Mouse (Mus musculus) spleen, postnatal 10 days (tissue): Measurements from ENCODE around the gene Acads.
"Not testable (repeated sequence)": the region's sequence is repeated elsewhere in the genome, so short reads cannot be mapped to it uniquely, and the experiment has no call there.

Experiments
- DNase-seq, 2 experiments: peaks; one replicate each; pipeline ENCODE4 v3.0.0; 2021 to 2022; ENCODE audit warnings: low spot score in 2 of 2

The Acads gene

DNA sequence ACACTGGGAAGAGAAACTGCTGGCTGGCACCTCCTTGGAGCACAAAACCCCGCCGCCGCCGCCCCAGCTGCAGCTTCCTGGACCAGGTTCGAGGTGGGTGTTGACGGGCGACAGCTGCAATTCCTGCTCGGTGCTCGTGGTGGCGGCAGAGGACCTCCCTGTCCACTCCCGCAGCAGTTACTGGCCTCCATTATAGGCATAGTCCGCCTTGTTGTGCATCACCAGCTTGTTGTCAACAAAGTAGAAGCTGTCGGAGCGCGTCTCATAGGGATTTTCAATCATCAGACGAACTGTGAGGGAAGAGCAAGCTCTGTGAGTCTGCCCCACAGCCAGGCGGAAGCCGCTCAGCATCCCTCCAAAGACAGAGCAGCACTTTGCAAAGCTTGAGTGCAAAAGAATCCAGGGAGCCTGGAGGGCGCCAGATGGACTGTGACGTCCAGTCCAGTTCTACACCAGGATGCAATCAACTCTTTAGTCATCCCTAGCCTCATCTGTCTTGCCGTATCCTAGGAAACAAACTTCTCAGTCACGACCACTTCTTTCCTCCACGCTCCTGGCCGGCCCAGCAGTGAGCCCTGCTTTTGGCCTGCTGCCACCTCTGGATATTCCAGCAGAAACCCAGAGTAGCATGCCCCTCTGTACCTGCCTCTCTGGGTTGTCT is 6.2 kb upstream of the Acads start:
- peak; percentile 74 to 88 for DNase-seq

DNA sequence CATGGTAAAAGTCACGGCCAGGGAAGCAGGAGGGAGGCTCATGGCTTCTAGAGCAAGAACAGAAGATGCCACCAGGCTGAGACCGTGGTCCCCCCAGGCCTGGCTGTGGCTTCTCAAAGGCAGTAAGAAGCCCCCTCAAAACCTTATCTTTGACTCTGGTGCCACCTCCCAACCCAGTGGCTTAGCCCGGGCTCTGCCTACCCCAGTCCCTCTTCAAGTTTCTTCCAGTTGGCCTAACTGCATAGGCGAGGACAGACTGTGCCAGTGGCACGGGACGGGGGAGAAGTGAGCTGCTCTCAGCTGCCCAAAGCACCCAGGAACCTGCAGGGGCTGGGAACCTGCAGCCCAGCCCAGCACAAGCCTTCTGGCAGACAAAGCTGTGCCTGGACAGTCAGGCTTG is 5.5 kb upstream of the Acads start:
- no peak for DNase-seq

DNA sequence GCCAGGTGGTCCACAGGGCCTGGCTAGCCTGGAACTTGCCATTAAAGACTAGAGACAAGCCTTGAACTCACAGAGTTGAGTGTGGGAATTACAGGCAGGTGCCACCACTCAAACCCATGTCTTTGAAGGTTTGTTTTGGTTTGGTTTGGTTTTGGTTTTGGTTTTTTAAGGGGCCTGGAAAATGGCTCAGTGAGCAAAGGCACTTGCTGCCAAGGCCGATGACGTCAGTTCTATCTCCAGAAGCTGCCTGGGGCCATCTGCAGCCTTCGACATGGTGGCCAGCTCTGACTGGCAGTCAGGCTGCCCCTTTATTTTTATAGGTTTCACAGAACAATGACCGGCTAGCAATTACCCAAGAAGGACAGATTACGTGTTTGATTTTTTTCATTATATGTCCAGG is 1.8 kb upstream of the Acads start:
- no peak for DNase-seq

DNA sequence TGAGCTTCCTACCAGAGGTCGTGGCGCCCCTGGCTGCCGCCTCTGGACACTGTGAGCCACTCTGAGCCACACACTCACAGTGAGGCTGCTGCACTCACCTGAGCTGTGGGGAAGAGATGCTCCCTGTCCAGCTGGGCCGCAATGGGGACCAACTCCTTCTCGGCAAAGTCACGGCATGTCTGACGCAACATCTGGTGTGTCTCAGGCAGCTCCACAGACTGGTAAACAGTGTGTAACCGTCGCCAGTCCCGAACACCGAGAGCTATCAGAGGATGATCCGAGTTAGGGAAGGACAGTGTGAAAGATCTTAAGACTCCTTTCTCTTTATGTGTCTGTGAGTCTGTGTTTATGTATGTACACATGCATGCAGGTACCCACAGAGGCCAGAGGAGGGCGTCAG is 1.7 kb downstream of the Acads start:
- no peak for DNase-seq

DNA sequence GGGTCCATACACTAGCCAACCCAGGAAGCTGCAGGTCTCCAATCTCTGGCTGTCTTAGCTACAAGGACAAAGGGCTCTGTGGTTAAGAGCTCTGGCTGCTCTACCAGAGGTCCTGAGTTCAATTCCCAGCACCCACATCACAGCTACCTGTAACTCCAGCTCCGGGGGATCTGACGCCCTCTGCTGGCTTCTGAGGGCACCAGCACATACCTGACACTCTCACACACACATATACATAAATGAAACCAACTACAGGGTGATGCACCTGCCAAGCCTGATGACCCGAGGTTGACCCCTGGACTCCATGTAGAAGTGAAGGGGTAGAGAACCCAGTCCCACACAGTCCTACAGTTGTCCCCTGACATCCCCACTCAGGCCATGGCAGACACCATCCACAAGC is 2.7 kb downstream of the Acads start:
- no peak for DNase-seq

DNA sequence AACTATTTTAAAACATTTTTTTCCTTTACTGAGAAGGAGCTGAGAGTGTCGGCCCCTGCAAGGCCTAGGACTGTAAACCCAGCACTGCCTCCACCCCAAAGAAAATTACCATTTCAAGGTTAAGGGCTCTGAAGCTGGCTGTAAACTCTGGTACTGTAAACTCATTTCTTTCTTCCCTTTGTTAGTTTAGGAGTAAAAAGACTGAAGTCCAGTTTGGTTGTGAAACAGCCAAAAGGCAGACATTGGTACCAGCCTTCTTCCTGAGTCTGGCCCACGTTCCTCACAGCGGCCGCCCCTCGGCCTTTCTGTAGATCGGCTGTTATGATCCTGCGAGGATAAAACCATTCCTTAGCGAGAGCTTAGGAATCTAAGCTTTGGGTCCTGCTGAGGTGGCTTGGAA is 4.6 kb downstream of the Acads start:
- no peak for DNase-seq

DNA sequence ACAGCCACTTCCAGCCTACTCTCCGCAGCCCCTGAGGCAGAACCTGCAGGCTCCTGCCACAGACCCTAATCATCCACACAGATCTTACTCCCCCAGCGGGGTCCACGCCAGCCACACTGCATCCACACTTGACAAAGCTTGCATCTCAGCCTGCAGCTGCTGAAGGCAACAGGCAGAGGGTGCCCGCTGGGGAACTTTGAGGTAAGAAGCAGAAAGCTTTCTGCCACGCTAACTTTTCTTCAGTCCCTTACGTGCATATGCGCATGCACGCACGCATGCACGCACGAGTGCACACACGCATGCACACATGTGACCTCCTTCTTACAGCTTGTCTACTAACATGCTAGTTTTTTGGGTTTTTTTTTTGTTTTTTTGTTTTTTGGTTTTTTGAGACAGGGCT is 5.9 kb downstream of the Acads start:
- DNase-seq, result no peak

DNA sequence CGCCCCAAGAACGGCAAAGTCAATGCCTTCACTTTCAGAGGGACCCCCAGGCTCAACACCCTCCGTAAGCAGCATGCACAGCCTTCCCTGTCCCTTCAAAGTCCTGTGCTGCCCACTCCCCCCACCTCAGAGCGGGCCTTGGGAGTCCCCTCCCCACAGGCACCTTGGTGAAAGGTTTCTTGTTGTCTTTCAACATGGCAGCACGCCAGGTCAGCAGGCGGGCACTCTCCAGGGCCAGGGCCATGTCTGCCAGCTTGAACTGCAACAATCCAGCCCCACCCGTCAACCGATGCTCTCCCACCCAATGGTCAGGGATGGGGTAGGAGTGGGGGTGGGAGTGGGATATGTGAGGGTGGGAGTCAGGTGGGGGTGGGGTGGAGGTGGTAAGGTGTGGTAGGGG is 8.0 kb downstream of the Acads start:
- DNase-seq, result no peak

DNA sequence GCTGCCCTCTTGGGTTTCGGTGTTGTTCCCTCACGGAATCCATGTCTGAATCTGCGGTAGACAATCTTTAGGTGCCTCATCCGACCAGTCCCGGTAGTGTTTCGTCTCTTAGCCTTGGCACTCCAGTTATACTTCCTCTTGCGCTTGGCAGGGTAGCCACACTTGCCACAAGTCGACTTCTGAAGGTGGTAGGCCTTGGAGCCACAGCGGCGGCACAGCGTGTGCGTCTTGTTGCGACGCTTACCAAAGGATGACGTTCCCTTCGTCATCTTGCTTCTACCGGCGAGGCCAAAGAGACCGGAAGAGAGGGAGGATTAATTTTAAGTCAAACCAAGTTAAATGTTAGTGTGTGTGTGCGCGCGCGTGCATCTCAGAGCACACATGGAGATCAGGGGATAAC is 15.9 kb downstream of the Acads start:
- DNase-seq, result not testable (repeated sequence)

DNA sequence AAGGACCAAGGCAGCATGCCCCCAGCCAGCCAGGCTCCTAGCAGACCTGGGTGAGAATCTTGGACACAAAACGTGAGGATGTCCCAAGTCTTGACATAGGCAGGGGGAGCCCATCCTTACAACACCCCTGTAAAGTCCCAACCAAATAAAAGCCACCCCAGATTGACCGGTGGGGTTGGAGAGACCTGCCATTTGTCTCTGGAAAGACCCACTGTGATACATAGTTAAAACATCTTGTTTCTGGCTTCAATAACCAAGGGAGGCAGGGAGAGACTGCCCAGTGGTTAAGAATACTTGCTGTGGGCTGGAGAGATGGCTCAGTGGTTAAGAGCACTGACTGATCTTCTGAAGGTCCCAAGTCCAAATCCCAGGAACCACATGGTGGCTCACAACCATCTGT is 16.9 kb downstream of the Acads start:
- no peak for DNase-seq

DNA sequence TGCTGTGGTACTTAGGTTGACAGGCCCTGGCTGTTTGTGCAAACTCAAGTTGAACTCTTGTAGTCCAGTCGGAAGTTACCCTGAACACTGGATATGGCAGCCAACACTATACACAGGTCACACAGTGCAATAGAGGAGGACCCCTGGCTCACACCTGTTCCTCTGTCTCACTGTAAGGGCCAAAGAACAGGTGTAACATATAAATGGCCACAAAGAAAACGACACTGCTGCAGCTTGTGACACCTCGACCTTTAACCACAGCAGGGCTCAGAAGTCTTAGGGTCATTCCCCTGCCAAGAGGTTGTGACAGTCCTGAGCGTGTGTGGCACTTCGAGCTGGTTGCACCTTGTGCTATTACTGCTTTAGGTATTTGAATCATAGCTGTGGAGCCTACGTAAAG is 18.7 kb downstream of the Acads start:
- DNase-seq, result no peak

DNA sequence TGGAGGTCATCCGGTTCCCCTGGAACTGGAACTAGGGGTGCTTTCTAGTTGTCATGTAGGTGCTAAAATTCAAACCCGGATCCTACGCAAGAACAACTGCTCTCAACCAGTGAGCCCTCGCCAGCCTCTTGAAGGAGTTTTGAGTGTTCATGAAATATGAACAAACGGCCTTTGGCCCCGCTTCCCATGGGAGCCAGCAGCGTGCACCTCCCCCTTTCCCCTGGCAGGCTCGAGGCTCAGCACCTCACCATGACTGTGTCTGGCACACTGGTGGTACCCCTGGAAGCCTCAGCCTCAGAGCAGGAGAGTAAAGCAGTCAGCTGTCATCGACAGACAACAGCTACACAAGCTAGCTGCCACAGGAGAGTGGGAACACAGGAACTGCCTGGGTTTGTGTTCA is 19.2 kb downstream of the Acads start:
- no peak for DNase-seq

DNA sequence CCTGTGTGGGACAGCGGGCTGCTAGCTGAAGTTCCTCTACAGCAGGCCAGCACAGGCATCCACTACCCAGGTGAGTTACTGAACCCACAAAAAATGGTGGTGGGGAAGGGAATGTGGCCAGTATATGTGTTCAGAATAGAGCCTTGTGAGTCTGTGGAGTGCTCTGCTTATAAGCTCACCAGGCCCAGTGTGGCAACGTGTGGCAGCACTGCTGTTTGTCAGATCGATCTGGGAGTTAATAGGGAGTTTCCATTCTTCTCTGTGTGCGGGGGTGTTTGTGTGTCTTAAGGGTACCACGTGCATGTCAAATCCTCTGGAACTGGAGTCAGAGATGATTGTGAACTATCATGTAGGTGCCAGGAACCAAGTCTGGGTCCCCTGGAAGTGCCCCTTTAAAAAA is 19.6 kb downstream of the Acads start:
- no peak for DNase-seq

DNA sequence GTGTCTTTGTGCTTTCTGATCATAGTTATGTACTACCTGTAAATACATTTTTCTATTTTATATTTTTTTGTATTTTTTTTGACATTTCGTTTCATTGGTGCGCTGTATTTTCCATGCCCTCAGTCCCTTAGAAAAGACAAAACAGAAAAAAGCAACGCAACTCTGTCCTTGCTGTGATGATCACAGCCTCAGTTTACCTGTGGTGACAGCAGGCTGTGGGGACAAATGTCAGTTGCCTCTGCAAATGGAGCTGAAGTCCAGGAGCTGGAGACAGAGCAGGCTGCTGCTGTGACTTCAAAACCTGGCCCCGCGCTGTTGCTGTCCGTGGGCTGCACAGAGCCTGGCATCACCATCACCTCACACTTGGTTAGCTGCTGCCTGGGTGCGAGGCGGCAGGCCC is 21.0 kb downstream of the Acads start, which contains the start of gene Gm10401:
Gene Gm10401 (minus strand): TSS at position 101 of the 400 bp plus-strand sequence.
- DNase-seq, result no peak

DNA sequence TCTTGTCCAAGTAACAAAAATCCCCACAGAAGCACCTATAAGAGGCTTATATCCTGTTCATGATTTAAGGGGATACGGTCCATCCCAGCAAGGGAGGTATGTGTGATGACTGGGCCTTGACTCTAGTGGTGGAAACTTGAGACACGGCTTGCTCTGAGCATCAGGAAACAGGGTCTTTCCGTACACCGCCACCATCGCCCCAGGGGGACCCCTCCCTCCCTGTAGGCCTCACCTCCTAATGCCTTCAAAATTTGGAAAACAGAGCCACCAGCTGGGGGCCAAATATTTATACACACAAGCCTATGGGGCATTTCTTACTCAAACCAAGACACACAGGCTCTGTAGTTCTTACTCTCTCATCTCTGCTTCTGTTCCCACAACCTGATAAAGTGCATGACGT is 27.4 kb downstream of the Acads start:
- no peak for DNase-seq

DNA sequence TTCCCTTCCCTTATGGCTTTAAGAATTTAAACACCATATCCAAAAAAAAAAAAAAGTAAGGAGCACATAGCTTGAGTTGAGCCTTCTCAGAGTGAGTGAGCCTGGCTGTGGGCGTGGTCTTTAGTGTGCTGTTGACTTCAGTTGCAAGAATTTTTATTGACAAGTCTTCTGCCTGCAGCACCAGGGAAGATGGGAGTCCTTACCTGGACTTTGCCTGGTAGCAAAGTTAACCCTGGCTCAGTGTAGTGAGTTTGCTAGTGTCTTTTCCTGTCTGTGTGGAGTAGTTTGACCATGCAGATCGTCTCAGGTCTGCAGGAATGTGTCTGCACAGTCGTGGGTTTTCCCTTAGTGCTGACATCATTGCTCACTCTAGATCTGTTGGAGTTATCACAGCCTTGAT is 28.1 kb downstream of the Acads start:
- DNase-seq, result no peak

DNA sequence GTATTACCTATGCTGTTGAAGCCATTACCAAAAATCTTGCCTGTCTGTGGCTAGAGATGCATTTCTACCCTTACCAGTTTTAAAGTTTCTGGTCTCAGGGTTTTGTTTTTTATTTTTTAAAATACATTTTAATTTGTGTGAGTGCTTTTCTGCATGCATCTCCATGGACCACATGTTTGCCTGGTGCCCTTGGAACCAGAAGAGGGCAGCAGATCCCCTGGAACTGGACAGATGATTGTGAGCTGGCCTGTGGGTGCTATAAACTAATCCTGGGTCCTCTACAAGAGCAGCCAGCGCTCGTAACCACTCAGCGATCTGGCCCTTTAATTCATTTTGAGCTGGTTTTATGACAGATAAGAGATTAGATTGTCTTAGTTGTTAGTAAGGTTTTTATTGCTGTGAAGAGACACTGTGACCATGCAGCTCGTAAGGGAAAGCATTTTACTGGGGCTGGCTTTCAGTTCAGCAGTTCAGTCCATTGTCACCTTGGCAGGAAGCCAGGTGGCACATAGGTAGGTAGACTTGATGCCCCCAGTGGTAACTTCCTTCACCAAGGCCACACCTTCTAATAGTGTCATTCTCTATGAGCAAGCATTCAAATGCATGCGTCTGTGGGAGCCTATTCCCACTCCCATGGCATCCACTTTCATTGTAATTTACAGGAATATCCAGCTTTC is 29.4 kb downstream of the Acads start:
- no peak for DNase-seq

DNA sequence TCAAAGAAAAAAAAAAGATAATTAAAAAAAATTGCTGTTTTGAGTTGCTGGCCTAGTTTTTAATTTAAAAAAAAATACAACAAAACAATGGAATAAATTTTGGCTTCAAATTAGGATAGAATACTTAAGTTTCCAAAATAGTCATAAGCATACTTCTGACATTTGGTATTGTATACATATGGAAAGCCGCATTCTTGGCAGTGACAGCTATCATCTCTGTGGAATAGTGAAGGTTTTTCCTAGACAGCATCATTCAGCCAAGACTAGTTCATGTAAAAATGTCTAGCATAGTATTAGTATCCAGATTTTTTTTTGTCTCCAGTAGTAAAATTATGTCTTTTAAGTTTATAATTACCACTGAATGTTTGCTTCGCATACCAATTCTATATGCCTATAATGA is 33.5 kb downstream of the Acads start:
- DNase-seq, result no peak

DNA sequence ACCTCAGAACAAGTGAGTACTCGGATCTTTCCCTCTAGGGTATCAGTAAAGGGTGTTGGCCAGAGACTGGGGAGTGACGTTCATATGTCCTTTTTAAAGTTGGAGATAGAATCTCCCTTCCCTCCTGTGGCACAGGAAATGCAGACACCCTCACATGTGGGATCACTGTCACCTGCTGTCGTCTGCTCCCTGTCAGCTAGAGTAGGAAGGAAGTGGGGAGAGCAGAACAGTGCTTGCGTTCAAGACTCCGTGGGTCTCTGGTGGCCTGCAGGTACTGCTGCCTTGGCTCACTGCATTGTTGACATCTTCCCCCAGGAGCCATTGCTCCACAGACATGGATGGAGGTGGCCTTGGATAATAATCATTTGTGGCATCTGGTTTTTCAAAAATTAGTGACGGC is 35.7 kb downstream of the Acads start:
- DNase-seq, result no peak

DNA sequence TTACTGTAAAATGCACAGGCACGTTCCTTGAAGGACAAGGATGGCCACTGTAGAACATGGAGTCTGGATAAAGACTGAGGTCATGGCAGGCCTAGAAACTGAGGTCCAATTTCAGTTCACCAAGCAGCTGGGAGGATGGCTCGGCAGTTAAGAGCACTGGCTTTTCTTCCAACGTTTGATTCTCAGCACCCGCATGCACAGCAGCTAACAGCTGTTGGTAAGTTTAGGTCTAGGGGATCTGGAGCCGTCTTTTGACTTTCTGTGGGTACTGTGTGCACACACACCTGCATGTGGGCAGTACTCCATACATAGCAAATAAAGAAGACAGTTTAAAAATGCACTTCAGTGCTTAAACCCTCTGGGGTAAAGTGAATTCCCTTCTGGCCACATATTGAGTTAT is 37.5 kb downstream of the Acads start:
- DNase-seq, result no peak

DNA sequence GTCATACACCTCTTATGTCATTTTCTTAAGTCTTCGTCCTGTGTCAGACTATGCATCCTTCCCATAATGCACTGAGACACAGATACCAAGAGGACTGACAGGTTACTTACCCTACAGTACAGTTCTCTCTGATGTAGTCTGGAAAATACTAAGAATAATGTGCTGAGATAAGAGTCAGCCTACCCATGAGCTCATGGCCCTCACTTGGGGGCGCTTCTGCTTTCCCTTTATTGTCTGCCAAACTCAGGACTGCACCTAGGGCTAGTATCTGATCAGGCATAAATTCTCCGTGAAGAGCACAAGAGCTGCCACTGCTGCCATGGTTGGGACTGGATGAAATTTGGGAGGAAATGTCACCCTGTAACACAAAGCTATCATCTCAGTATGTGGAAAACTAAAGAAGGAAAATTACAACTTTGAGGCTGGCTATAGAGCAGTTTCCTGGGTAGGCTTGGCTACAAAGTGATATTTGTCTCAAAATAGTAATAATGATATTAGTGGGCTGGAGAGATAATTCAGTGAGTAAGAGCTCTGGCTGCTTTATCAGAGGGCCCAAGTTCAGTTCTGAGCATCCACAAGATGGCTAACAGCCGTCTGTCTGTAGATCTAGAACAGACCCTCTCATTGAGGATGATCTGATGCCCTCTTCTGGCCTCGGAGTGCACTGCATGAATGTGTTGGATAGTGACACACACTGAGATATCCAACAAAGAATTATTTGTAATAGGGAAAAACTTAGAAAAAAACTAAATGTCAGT is 42.8 kb downstream of the Acads start:
- DNase-seq, result peak; percentile 82 to 88

DNA sequence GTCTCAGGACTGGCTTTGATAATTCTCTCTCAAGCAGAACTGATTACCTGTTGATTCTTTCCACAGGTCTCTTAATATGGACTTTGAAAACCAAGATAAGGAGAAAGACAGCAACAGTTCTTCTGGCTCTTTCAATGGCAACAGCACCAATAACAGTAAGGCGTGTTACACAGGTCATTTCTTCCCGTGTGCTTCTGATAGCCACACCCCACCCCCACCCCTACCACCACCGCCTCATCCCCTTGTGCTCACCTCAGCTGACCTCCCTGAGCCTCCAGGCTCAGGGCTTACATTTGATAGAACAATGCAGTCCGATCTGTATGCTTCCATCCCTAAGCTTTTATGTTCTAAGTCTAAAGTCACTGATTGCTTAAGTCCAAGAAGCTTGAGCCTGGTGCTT is 44.4 kb downstream of the Acads start:
- DNase-seq, result no peak

DNA sequence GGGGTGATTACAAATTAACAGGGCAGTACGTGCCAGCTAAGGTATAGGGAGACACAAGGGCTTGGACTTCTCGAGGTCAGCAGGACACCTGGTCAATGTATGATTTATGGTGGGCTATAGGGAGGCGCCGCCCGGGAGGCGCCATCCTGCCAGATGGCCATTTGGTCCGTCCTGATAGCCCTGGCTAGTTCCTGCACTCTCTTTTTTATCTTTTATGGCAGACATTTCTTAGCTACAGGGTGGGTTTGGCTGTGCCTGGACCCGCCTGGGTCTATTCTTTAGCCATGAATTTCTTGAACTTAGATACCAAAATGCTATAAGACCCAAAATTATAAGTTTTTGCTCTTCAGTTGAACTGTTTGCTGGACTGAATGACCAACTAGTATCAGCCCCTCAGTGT is 45.8 kb downstream of the Acads start:
- DNase-seq, result peak in 1 of 2 experiments; percentile 34
